Mouse (Mus musculus): ENCODE results near the gene Ugt1a2. TPM values are rescaled to one million over a fixed set of nuclear protein-coding genes. Genes with fewer than 3 reads are reported as not detected.

Ugt1a2 gene
- polyA plus RNA-seq, 1 experiment from 2014 or later: 0.43 TPM

Other genes starting within 250 kb of the Ugt1a2 start
- 31.8 and 31.9 TPM in 2 replicates for gene Usp40, start 192.1 kb upstream of the Ugt1a2 start, polyA plus RNA-seq (2015; fragmentation: Nextera tagmentation; extraction: Ambion mirVana)
- not detected in 2 replicates for gene Ugt1a10, start 145.2 kb upstream of the Ugt1a2 start, polyA plus RNA-seq (2015; fragmentation: Nextera tagmentation; extraction: Ambion mirVana)
- gene Ugt1a9, start 129.8 kb upstream of the Ugt1a2 start, polyA plus RNA-seq (2015; fragmentation: Nextera tagmentation; extraction: Ambion mirVana): 2.2 and 2.9 TPM in 2 replicates
- not detected in 2 replicates for gene Ugt1a8, start 112.8 kb upstream of the Ugt1a2 start, polyA plus RNA-seq (2015; fragmentation: Nextera tagmentation; extraction: Ambion mirVana)
- gene Ugt1a7c, start 105.5 kb upstream of the Ugt1a2 start, polyA plus RNA-seq (2015; fragmentation: Nextera tagmentation; extraction: Ambion mirVana): 13.4 and 15.8 TPM in 2 replicates
- 4.2 and 5.7 TPM in 2 replicates for gene Ugt1a6b, start 97.3 kb upstream of the Ugt1a2 start, polyA plus RNA-seq (2015; fragmentation: Nextera tagmentation; extraction: Ambion mirVana)
- gene Ugt1a6a, start 65.8 kb upstream of the Ugt1a2 start, polyA plus RNA-seq (2015; fragmentation: Nextera tagmentation; extraction: Ambion mirVana): 35.4 and 45.7 TPM in 2 replicates
- gene Ugt1a5, start 34.6 kb upstream of the Ugt1a2 start, polyA plus RNA-seq (2015; fragmentation: Nextera tagmentation; extraction: Ambion mirVana): 0.10 TPM in 1 of 2 replicates, not detected in the other
- 6.6 and 7.6 TPM in 2 replicates for gene Dnajb3, start 5.2 kb downstream of the Ugt1a2 start, polyA plus RNA-seq (2015; fragmentation: Nextera tagmentation; extraction: Ambion mirVana)
- 13.6 and 14.1 TPM in 2 replicates for gene Ugt1a1, start 11.4 kb downstream of the Ugt1a2 start, polyA plus RNA-seq (2015; fragmentation: Nextera tagmentation; extraction: Ambion mirVana)
- gene Mroh2a, start 26.4 kb downstream of the Ugt1a2 start, polyA plus RNA-seq (2015; fragmentation: Nextera tagmentation; extraction: Ambion mirVana): 1.6 and 1.7 TPM in 2 replicates
- 169 and 173 TPM in 2 replicates for gene Hjurp, start 77.0 kb downstream of the Ugt1a2 start, polyA plus RNA-seq (2015; fragmentation: Nextera tagmentation; extraction: Ambion mirVana)
- gene Trpm8, start 77.1 kb downstream of the Ugt1a2 start, polyA plus RNA-seq (2015; fragmentation: Nextera tagmentation; extraction: Ambion mirVana): not detected in 2 replicates
- 13.6 and 18.1 TPM in 2 replicates for gene Spp2, start 206.4 kb downstream of the Ugt1a2 start, polyA plus RNA-seq (2015; fragmentation: Nextera tagmentation; extraction: Ambion mirVana)